Mouse (Mus musculus): ENCODE results near the gene Spry1.

DNA sequence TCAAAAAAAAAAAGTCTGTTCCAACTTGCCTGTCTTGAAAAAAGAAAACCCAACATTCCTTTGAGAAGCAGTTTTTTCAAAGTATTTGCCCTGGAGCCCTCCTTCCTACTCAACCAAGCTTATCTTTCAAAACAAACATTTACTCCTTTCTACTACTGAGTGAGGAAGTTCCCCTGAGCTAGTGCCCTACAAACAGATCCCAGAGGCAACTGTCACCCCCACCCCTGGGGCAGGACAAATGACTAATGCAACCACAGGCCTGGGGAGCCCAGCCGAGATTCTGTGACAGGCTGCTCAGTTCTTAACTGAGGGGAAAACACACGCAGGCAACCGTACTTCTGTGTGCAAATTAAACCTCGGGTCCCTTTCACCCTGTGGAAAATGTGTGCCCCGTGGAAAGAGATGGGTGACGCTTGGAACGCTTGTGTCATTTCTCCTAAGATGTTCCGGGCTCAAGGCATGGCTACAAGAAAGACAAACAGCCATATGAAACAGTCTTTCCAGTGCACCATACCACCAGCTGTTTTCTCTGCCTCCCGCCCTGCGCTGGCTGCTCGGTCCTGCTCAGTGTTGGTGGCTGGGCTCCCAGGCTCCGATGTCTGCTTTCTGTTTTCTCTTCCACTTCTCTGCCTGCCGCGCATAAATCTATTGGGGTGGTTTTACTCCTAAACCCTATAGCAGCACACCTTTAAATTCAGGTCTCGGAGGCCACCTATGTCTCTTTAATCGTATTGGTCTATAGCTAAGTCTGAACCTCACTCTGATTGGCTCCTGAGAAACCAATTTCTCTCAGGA lies 14.4 kb downstream of the Spry1 start:
- TF ChIP-seq TAL1 (IDR thresholded peaks at IDR 0.05; ENCODE audit: low read length) = no peak
- TF ChIP-seq GATA1 (IDR thresholded peaks at IDR 0.05; ENCODE audit: low read length) = no peak

Data from erythroblast, embryonic 14.5 days (primary cell).